Mouse (Mus musculus): Measurements from ENCODE around the gene Entpd3. TPM values are rescaled to one million over a fixed set of nuclear protein-coding genes. Genes with fewer than 3 reads are reported as not detected.

Entpd3 gene
- polyA plus RNA-seq (2015; fragmentation: Nextera tagmentation; extraction: Ambion mirVana): 0.14 TPM in 1 of 2 replicates, not detected in the other

- Histone ChIP-seq H3K27me3 (peaks cover 51% of the 10 kb centered on the region), H3K27ac (replicated peaks) (no peak within 1 kb of the TSS), H3K9me3 (replicated peaks) (no peaks in the 10 kb centered on the region), H3K4me1 (replicated peaks) (peaks cover 6% of the 10 kb centered on the region; the same call in 1 of the 2 replicates), H3K36me3 (replicated peaks) (no peaks in the 10 kb centered on the region), H3K9ac (no peak within 1 kb of the TSS), H3K4me2 (peak within 1 kb of the TSS; percentile 68), H3K4me3 (replicated peaks) (peak within 1 kb of the TSS; percentile 41)
- no peak for ATAC-seq (ENCODE audit: insufficient read depth)
- 3% methylated on average over 31 of the region's 31 CpGs for WGBS (ENCODE audit: insufficient replicate concordance)
Observed at GRCm38 (mm10) chr9:120539662-120540251, at the start of gene Entpd3. Gene Entpd3, plus strand, starts transcription at chr9:120539818.

- H3K9me3 ChIP-seq (replicated peaks): no peaks in the 10 kb centered on the region
- peak overlapping the region; percentile 96 for H3K4me2 ChIP-seq
- peaks cover 3% of the 10 kb centered on the region; the same call in 1 of the 2 replicates for H3K27me3 ChIP-seq
- H3K4me1 ChIP-seq (replicated peaks): peaks cover 22% of the 10 kb centered on the region
- H3K36me3 ChIP-seq (replicated peaks): peaks cover 27% of the 10 kb centered on the region
- peak overlapping the region; percentile 98 for H3K4me3 ChIP-seq (replicated peaks)
- H3K27ac ChIP-seq (replicated peaks): no peak overlapping the region
- whole genome bisulfite sequencing (ENCODE audit: insufficient replicate concordance): 69% methylated on average over 3 of the region's 3 CpGs
- H3K9ac ChIP-seq: no peak overlapping the region
- ATAC-seq (ENCODE audit: insufficient read depth): no peak
Observed at GRCm38 (mm10) chr9:120491509-120491908, 48.1 kb upstream of the Entpd3 start.

GRCm38 (mm10) chr9:120492010-120492399 is 47.6 kb upstream of the Entpd3 start, which contains the start of gene Eif1b:
Gene Eif1b, plus strand, starts transcription at chr9:120492232.
- H3K4me3 ChIP-seq (replicated peaks): peak within 1 kb of the TSS; percentile 98
- H3K4me1 ChIP-seq (replicated peaks): peaks cover 22% of the 10 kb centered on the region
- no peaks in the 10 kb centered on the region for H3K27me3 ChIP-seq
- H3K9me3 ChIP-seq (replicated peaks): no peaks in the 10 kb centered on the region
- H3K36me3 ChIP-seq (replicated peaks): peaks cover 28% of the 10 kb centered on the region
- peak within 1 kb of the TSS; percentile 99 for H3K9ac ChIP-seq
- WGBS (ENCODE audit: insufficient replicate concordance): 5% methylated on average over 17 of the region's 19 CpGs
- H3K27ac ChIP-seq (replicated peaks): peak within 1 kb of the TSS; percentile 91
- peak; percentile 12; the same call in 1 of the 2 replicates for ATAC-seq (ENCODE audit: insufficient read depth)
- peak within 1 kb of the TSS; percentile 96 for H3K4me2 ChIP-seq

- under 1% methylated on average over 97 of the region's 97 CpGs for WGBS (ENCODE audit: insufficient replicate concordance)
- Histone ChIP-seq H3K36me3 (replicated peaks) (peaks cover 28% of the 10 kb centered on the region), H3K27me3 (no peaks in the 10 kb centered on the region), H3K4me2 (peak overlapping the region; percentile 96), H3K4me3 (replicated peaks) (peak overlapping the region; percentile 98), H3K27ac (replicated peaks) (peak overlapping the region; percentile 91), H3K4me1 (replicated peaks) (peaks cover 22% of the 10 kb centered on the region), H3K9ac (peak overlapping the region; percentile 99), H3K9me3 (replicated peaks) (no peaks in the 10 kb centered on the region)
- ATAC-seq (ENCODE audit: insufficient read depth): peak; percentile 89
Observed at GRCm38 (mm10) chr9:120492400-120493351, 46.9 kb upstream of the Entpd3 start.

- WGBS (ENCODE audit: insufficient replicate concordance): 52% methylated on average over 12 of the region's 12 CpGs
- peak overlapping the region; percentile 96 for H3K4me2 ChIP-seq
- peak overlapping the region; percentile 98 for H3K4me3 ChIP-seq (replicated peaks)
- H3K27me3 ChIP-seq: no peaks in the 10 kb centered on the region
- peak overlapping the region; percentile 91 for H3K27ac ChIP-seq (replicated peaks)
- peaks cover 28% of the 10 kb centered on the region for H3K36me3 ChIP-seq (replicated peaks)
- H3K9ac ChIP-seq: peak overlapping the region; percentile 99
- H3K4me1 ChIP-seq (replicated peaks): peaks cover 22% of the 10 kb centered on the region
- no peaks in the 10 kb centered on the region for H3K9me3 ChIP-seq (replicated peaks)
- no peak for ATAC-seq (ENCODE audit: insufficient read depth)
Observed at GRCm38 (mm10) chr9:120493781-120494180, 45.8 kb upstream of the Entpd3 start.

- no peak for ATAC-seq (ENCODE audit: insufficient read depth)
- peaks cover 21% of the 10 kb centered on the region for H3K4me1 ChIP-seq (replicated peaks)
- H3K27ac ChIP-seq (replicated peaks): no peak overlapping the region
- H3K4me3 ChIP-seq (replicated peaks): no peak overlapping the region
- WGBS (ENCODE audit: insufficient replicate concordance): 4% methylated on average over 3 of the region's 3 CpGs
- H3K36me3 ChIP-seq (replicated peaks): peaks cover 28% of the 10 kb centered on the region
- no peaks in the 10 kb centered on the region for H3K27me3 ChIP-seq
- H3K9me3 ChIP-seq (replicated peaks): no peaks in the 10 kb centered on the region
- H3K9ac ChIP-seq: no peak overlapping the region
- no peak overlapping the region for H3K4me2 ChIP-seq
Observed at GRCm38 (mm10) chr9:120496691-120497090, 42.9 kb upstream of the Entpd3 start.

- no peak overlapping the region for H3K4me2 ChIP-seq
- H3K36me3 ChIP-seq (replicated peaks): peaks cover 28% of the 10 kb centered on the region
- no peak overlapping the region for H3K4me3 ChIP-seq (replicated peaks)
- H3K9ac ChIP-seq: no peak overlapping the region
- H3K9me3 ChIP-seq (replicated peaks): no peaks in the 10 kb centered on the region
- H3K4me1 ChIP-seq (replicated peaks): peaks cover 15% of the 10 kb centered on the region
- WGBS (ENCODE audit: insufficient replicate concordance): 71% methylated on average over 5 of the region's 5 CpGs
- no peak overlapping the region for H3K27ac ChIP-seq (replicated peaks)
- H3K27me3 ChIP-seq: no peaks in the 10 kb centered on the region
- ATAC-seq (ENCODE audit: insufficient read depth): no peak
Observed at GRCm38 (mm10) chr9:120497983-120498382, 41.6 kb upstream of the Entpd3 start.

GRCm38 (mm10) chr9:120501191-120501902 is 38.3 kb upstream of the Entpd3 start:
- H3K27ac ChIP-seq (replicated peaks): no peak overlapping the region

GRCm38 (mm10) chr9:120502013-120502412 is 37.6 kb upstream of the Entpd3 start:
- H3K4me1 ChIP-seq (replicated peaks): no peaks in the 10 kb centered on the region
- 3% methylated on average over 8 of the region's 8 CpGs for WGBS (ENCODE audit: insufficient replicate concordance)
- no peaks in the 10 kb centered on the region for H3K36me3 ChIP-seq (replicated peaks)
- no peak overlapping the region for H3K9ac ChIP-seq
- peak overlapping the region; percentile 18; the same call in 1 of the 2 replicates for H3K4me2 ChIP-seq
- H3K4me3 ChIP-seq (replicated peaks): no peak overlapping the region
- no peak overlapping the region for H3K27ac ChIP-seq (replicated peaks)
- H3K27me3 ChIP-seq: no peaks in the 10 kb centered on the region
- no peaks in the 10 kb centered on the region for H3K9me3 ChIP-seq (replicated peaks)
- no peak for ATAC-seq (ENCODE audit: insufficient read depth)

More at GRCm38 (mm10) chr9:120501191-120501902, 38.3 kb upstream of the Entpd3 start:
- H3K4me3 ChIP-seq (replicated peaks): no peak overlapping the region
- no peaks in the 10 kb centered on the region for H3K4me1 ChIP-seq (replicated peaks)
- WGBS (ENCODE audit: insufficient replicate concordance): 27% methylated on average over 10 of the region's 10 CpGs
- no peaks in the 10 kb centered on the region for H3K9me3 ChIP-seq (replicated peaks)
- H3K27me3 ChIP-seq: no peaks in the 10 kb centered on the region
- H3K36me3 ChIP-seq (replicated peaks): peaks cover 3% of the 10 kb centered on the region
- no peak overlapping the region for H3K4me2 ChIP-seq
- no peak for ATAC-seq (ENCODE audit: insufficient read depth)
- H3K9ac ChIP-seq: no peak overlapping the region

GRCm38 (mm10) chr9:120504423-120504822 is 35.2 kb upstream of the Entpd3 start:
- Histone ChIP-seq H3K36me3 (replicated peaks) (no peaks in the 10 kb centered on the region), H3K27me3 (no peaks in the 10 kb centered on the region), H3K9me3 (replicated peaks) (no peaks in the 10 kb centered on the region), H3K4me1 (replicated peaks) (no peaks in the 10 kb centered on the region), H3K9ac (no peak overlapping the region), H3K4me3 (replicated peaks) (no peak overlapping the region), H3K4me2 (no peak overlapping the region), H3K27ac (replicated peaks) (no peak overlapping the region)
- WGBS (ENCODE audit: insufficient replicate concordance): 40% methylated on average over 2 of the region's 2 CpGs
- no peak for ATAC-seq (ENCODE audit: insufficient read depth)

Data from liver, embryonic 15.5 days (tissue).